Mouse (Mus musculus): ENCODE results near the gene Armc2.

Armc2 gene

GRCm38 (mm10) chr10:41907473-41907872 is 110.8 kb downstream of the Armc2 start:
- no peak for DNase-seq (ENCODE audit: low spot score)

DNA sequence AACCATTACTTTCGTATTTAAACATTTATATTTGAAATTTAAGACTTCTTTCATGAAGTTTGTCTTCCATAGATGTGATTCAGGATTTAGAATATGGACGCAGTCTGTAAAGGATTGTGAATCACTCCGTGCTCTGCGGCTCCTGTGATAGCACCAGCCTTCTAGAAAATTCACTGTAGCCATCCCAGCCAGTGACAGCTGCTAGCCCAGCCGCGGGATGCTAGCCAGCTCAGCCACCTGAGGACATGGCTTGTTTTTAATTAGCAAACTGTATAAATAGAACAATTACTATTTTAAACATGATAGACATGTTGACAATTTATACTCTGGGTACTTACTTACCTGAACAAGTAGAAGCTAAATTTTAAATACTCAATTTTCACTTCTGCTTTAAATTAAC is 116.4 kb downstream of the Armc2 start:
- DNase-seq (ENCODE audit: low spot score): no peak

DNA sequence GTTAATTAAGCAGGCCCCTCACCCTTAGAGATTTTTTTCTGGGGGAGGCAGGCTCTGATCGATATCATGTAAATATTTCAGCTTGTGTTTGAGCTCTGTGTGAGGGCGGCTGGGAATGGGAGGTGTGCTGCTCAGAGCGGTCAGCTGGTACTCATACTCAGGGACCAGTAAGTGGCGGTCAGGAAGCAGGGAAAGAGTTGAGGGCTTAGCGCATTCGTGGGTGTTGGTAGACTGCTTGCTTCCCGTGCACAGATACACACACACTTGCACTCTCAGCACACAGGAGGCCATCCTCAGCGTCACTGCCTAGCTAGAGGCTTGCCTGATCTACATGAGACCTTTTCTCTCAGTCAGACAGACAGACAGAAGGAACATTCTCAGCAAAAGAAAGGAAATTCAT is 116.8 kb downstream of the Armc2 start:
- DNase-seq (ENCODE audit: low spot score): no peak

GRCm38 (mm10) chr10:41896865-41897264 is 121.4 kb downstream of the Armc2 start:
- no peak for DNase-seq (ENCODE audit: low spot score)

GRCm38 (mm10) chr10:41896425-41896824 is 121.8 kb downstream of the Armc2 start:
- no peak for DNase-seq (ENCODE audit: low spot score)

GRCm38 (mm10) chr10:41893433-41894411 is 124.5 kb downstream of the Armc2 start:
- peak; percentile 76 for DNase-seq (ENCODE audit: low spot score)

GRCm38 (mm10) chr10:41891312-41891711 is 126.9 kb downstream of the Armc2 start:
- DNase-seq (ENCODE audit: low spot score): no peak

DNA sequence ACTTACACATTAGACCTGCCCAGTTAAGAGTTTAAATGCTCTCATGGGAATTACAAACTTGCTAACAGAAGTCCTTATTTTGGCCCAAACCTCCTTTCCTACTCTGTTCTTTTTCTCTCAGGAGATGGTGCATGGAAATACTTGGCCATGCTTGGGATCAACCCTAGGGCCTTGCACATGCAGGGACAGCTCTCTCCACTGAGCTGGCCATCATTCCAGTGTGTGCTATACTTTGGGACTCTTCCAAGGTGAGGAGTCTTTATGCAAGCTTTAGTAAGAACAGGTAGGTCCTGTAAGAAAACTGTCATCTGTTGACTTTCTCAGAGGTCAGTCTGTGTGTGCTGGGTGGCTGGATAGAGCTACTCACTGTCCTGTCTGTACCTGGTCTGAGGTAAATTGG is 127.7 kb downstream of the Armc2 start:
- no peak for DNase-seq (ENCODE audit: low spot score)

- DNase-seq (ENCODE audit: low spot score): no peak
Measured at GRCm38 (mm10) chr10:41889566-41889965, 128.7 kb downstream of the Armc2 start.

DNA sequence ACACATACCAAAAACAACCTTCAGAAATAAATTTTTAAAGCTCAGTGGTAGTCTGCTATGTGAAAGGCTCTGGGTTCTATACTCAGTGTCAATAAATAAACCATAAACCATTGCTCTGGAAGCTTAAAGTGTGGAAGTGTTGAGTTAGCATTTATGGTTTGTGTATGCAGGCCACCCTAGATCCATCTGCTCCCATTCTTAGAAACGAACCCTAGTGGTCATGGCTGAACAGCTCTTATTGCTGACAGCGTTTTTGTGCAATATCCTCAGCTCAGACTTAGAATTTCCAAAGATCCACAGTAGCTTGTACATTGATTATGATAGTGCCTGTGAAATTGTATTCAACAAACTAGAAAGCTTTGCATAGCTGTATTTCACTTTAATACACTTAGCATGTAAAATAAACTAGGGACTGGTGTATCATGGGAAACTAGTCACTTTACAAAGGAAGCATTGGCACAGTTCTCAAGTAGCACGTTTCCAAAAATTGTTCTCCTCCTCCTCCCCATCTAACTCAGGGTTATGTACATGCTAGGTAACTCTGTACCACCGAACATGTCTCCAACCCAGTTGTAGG is 129.8 kb downstream of the Armc2 start:
- peak; percentile 43 for DNase-seq (ENCODE audit: low spot score)

DNA sequence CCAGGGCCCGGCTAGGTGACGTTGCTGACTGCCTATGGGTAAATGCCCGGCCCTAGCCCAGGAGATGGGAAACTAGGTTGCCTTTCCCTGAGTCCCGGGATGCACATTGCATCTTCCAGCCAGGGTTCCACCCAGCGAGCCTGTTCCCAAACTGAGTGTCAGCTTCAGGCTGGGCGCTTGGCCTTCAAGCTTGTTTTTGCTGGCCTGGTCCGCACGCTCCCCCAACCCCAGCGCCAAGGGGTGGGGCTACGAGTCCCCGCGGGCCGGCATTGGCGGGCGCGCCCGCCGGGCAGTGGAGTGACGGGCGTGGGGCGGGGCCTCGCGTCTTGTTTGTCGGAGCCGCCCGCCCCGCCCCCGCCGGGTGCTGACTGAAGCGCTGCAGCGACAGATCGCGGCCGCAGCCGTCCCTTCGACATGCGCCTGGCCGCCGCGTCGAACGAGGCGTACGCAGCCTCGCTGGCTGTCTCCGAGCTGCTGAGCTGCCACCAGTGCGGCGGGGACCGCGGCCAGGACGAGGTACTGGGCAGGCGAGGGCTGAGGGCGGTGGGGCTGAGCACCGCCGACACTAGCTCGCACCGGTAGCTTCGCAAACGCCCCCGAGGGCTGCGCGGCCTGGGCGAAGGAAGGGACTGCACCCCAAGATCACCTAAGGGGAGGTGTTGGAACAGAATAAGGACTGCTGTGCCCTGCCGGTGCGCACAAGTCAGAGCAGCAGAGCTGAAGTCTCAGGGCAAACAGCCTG is 131.0 kb downstream of the Armc2 start:
- peak; percentile 93 for DNase-seq (ENCODE audit: low spot score)

DNA sequence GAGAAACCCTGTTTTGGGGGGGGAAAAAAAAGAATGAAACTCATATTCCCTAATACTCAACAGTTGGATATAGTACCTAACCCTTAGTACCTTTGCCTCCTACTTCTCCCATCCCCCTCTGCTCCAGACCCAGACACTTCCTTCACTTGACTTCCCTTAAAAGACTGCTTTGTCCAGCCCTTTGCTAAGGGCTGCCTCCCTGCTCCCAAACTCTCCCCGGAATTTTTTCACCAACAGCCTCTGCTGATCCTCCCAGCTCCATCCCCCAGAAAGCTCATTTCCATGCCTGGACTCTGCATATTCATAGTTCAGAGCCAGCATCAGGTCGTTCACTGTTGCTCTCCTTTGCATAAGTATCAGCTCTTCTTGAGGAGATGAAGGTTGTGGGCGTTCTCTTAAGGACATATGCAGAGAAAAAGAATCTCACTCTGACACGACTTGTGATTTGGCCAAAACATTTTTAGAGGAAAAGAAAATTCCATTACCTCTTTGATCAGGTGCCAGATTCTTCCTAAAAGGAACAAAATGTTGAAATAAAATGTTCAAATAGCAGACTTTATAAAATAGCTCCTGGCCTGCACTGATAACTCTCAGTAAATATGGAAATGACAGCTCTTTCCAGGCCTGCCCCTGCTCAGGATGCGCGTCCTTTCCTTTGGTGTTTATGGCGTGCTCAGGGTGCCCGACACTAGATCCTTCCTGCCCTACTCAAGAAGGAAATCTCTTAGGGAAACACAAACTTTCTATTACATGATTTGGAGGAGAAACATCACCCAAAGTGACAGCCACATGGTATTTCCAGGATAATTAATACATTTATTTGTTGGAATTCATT is 134.3 kb downstream of the Armc2 start:
- peak; percentile 59 for DNase-seq (ENCODE audit: low spot score)

- no peak for DNase-seq (ENCODE audit: low spot score)
Measured at GRCm38 (mm10) chr10:41881438-41881837, 136.8 kb downstream of the Armc2 start.

DNA sequence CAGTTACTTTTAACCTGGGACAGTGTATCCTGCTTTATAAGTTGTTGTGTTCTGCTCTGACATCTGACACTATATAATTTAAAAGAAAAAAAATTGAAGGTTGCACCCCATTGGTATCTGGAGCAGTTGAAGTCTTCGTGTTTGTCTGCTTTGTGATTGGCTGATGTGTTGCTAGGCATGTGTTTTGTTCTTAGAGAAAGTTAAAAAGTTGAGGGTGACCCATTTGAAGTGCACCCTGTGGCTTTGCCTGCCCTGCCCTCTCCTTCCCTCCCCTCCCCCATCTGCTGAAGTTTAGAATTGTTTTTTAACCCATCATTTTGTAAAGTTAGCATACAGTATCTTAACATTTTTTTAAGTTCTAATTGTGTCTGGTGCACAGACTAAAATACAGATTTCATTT is 137.5 kb downstream of the Armc2 start:
- DNase-seq (ENCODE audit: low spot score): peak; percentile 40

DNA sequence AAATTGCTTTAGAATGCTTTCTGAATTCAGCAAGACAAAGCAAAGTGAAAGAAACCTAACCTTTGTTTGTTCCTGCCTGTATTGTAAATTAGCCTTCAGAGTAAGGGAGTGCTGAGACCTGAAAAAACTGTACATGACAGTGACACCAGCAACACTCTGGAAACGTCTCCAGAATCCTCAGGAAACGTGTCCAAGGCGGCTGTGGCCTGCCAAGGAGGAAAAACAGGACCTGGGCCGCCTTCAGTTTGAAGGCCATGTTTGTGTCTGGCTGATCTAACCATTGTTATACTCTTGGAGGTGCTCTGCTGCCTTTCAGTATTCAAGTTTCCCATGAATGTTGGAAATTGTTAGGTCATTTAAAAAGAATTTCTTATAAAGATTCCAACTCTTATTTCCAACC is 138.0 kb downstream of the Armc2 start:
- no peak for DNase-seq (ENCODE audit: low spot score)

DNA sequence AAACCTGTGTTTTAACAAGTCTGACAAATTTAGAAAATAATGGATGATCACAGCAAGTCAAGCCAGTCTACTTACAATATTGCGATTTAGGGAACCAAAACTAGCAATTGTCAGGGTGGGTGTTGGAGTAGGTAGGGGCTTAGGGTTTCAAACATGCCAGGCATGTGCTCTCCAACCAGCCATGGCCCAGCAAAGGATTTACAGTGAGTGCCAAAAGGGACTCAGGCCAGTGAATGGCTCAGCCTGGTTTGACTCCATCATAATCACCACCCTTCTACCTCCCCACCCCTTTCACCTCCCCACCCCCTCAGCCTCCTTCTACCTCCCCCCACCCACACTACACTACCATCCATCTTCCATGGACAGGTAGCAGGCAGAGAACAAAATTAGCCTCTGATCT is 138.6 kb downstream of the Armc2 start:
- DNase-seq (ENCODE audit: low spot score): no peak

GRCm38 (mm10) chr10:41878344-41878743 is 139.9 kb downstream of the Armc2 start:
- no peak for DNase-seq (ENCODE audit: low spot score)

GRCm38 (mm10) chr10:41875624-41876023 is 142.6 kb downstream of the Armc2 start:
- no peak for DNase-seq (ENCODE audit: low spot score)

DNA sequence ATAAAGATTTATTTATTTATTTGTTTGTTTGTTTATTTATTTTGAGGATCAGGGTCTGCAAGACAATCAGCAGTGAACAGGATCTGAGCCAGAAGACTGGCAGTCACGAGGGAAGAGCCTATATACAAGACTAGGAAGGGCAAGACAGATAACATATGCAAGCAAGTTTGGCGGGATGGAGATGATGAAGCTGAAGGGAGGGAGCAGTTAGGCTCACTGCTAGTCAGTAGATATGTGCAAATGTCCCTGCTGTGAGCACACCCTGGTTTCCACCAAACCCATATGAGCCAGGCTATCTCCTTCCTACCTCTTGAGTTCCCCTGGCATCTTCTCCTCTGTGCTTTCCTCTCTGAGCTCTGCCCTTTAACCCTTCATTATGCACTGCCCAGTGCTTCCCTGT is 146.7 kb downstream of the Armc2 start:
- DNase-seq (ENCODE audit: low spot score): no peak

- DNase-seq (ENCODE audit: low spot score): no peak
Measured at GRCm38 (mm10) chr10:41870101-41870500, 148.1 kb downstream of the Armc2 start.

- no peak for DNase-seq (ENCODE audit: low spot score)
Measured at GRCm38 (mm10) chr10:41867956-41868355, 150.3 kb downstream of the Armc2 start.

DNA sequence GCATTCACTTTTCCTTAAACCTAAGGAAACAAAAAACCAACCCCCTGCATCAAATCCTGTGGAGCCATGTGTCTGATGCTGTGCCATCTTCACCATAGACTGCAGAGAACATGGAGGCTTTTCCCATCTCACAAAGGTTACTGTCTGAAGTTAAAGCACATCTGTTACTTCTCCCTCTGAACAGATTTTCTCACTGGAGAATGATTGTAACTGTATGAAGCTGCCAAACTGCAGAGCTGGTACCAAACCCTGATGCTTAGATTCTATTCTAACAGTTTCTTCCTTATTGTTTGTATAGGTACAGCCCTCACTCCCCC is 151.4 kb downstream of the Armc2 start:
- DNase-seq (ENCODE audit: low spot score): no peak
